Mouse (Mus musculus) fat pad, adult 2 months (tissue): ENCODE data around the gene Olfr1469.
"Not testable (repeated sequence)": the region's sequence is repeated elsewhere in the genome, so short reads cannot be mapped to it uniquely, and the experiment has no call there.

Experiments used
- DNase-seq: peaks from one replicate; pipeline ENCODE4 v3.0.0-alpha.2; 2011; ENCODE audit warnings: low read depth, low spot score; ENCODE audit errors: extremely low read depth

The Olfr1469 gene

DNA sequence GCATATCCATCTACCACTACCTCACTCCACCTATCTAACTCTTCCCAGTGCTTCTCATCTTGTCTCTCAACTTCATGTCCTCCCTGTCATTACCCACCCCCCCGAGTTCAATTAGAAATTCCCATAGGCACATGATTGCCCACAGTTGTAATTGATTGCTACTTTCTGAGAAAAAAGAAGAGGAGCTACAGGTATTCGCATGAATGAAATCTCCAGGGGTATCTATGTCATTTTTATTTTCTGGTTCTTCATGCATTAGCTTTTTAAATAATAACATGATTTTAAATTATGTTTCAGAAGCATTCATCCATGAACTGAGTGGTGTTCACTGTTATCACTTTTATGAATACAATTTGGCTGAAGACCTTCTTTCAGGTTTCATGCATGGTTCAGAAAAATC is at the start of gene Olfr1469:
Gene Olfr1469, plus strand, starts transcription at position 301 of the 400 bp plus-strand sequence.
- no peak for DNase-seq

DNA sequence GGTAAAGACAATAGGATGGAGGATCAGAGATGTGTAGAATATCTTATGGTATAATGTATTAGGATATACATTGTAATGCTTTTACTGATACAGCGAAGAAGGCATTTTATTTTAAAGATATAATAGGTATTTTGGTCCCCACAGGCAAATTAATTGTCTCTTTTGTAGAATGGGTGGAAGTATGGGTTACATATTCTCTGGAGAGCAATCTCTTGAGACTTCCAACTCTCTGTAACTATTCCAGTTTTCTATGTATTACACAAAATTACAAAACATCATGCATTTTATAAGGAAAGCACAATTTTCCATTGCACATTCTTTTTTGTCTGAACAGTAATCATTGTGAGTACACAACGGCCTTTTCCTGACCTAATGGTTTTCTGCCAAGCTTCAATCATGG is 45.7 kb upstream of the Olfr1469 start, which contains the start of gene Olfr1467:
Gene Olfr1467, plus strand, starts transcription at position 301 of the 400 bp plus-strand sequence.
- DNase-seq = no peak

DNA sequence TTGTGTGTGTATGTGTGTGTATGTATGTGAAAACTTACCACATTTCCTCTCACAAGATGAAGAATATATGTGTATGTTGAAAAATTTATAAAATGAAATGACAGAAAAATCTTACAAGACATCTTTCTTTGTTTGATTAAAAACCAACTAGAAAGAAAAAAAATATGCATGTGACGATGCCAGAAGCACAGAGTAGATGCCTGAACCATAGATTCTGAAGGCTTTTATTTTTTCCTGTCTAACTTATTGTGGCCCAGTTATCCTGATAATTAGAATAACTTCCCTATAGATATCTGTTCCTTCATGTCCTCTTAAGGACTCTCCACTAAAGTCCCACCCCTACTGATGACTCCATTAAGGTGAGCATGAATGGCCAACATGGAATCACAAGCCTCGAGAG is 35.5 kb downstream of the Olfr1469 start, which contains the start of gene Olfr1471:
Gene Olfr1471, plus strand, starts transcription at position 301 of the 400 bp plus-strand sequence.
- not testable (repeated sequence) for DNase-seq

DNA sequence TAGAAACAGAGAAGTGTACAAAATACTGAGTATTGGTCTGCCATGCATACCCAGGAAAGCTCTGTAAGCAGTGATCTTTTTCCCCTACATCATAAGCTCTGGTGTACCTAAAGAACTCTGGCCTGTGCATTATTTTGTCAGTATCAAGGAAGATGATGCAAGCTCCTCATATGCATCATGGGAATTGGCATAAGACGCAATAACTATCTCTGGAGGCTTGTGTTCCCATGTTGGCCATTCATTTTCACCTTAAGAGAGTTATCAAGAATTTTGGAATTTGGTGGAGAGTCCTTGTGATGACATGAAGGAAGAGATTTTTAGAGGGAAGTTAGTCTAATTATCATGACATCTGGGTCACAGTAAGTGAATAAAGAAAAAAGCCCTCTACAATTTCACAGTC is 48.3 kb downstream of the Olfr1469 start, which contains the start of gene Olfr1472:
Gene Olfr1472, minus strand, starts transcription at position 101 of the 400 bp plus-strand sequence.
- DNase-seq = no peak
